Mouse (Mus musculus) limb, embryonic 11.5 days (tissue): ENCODE data around the gene Lrtm2. TPM values are rescaled to one million over a fixed set of nuclear protein-coding genes. Genes with fewer than 3 reads are reported as not detected.

Source experiments
- ATAC-seq: fragments of 200-750 bp; cut with Nextera tagmentation; 2 replicates; pipeline ENCODE4 v1.8.0; 2017; ENCODE audit warnings: low read depth; ENCODE audit not compliant: insufficient number of reproducible peaks, low FRiP score, low TSS enrichment
- DNase-seq: peaks from one replicate; pipeline ENCODE4 v3.0.0-alpha.2; 2015; ENCODE audit warnings: low spot score
- H3K27ac ChIP-seq: fragments of 300-500 bp; sonication (generic); replicated peaks from 2 replicates; pipeline ENCODE4 v1.5.1; 2014; ENCODE audit warnings: low read depth, mild to moderate bottlenecking, low read length
- H3K27me3 ChIP-seq: fragments of 300-500 bp; sonication (generic); 2 replicates; pipeline ENCODE4 v1.6.1; 2014; ENCODE audit warnings: mild to moderate bottlenecking, low read length, mixed read lengths; ENCODE audit not compliant: control insufficient read depth, insufficient read depth
- H3K36me3 ChIP-seq: fragments of 300-500 bp; sonication (generic); 2 replicates; pipeline ENCODE4 v1.6.1; 2014; ENCODE audit warnings: mild to moderate bottlenecking, low read length, moderate library complexity, mixed read lengths; ENCODE audit not compliant: control insufficient read depth, insufficient read depth
- H3K4me1 ChIP-seq: fragments of 300-500 bp; sonication (generic); 2 replicates; pipeline ENCODE4 v1.6.1; 2014; ENCODE audit warnings: low read length, mixed read lengths; ENCODE audit not compliant: control insufficient read depth, insufficient read depth
- H3K4me2 ChIP-seq: fragments of 300-500 bp; sonication (generic); 2 replicates; pipeline ENCODE4 v1.6.1; 2014; ENCODE audit warnings: low read depth, mild to moderate bottlenecking, moderate library complexity; ENCODE audit not compliant: severe bottlenecking
- H3K4me3 ChIP-seq: fragments of 300-500 bp; sonication (generic); 2 replicates; pipeline ENCODE4 v1.5.1; 2014; ENCODE audit warnings: low read depth, low read length
- H3K9ac ChIP-seq: fragments of 300-500 bp; sonication (generic); 2 replicates; pipeline ENCODE4 v1.6.1; 2014; ENCODE audit warnings: mild to moderate bottlenecking, low read length
- H3K9me3 ChIP-seq: fragments of 300-500 bp; sonication (generic); 2 replicates; pipeline ENCODE4 v1.6.1; 2016; ENCODE audit warnings: low read length; ENCODE audit not compliant: control insufficient read depth
- WGBS: fragments of 180-500 bp; shearing (Covaris S2); extraction: QIAGEN DNeasy Blood & Tissue Kit; methylation state at CpG from one replicate; pipeline ENCODE4 v1.1.7; 2014; 5-methylcytosine and 5-hydroxymethylcytosine counted together
- polyA plus RNA-seq: library from polyadenylated mRNA; unstranded; fragments of >200 nt; fragmentation: Nextera tagmentation; extraction: Ambion mirVana; gene quantifications from 2 replicates; pipeline ENCODE4 v1.2.1, GENCODE M21; 2014

Lrtm2 gene
- polyA plus RNA-seq, 1 experiment from 2014 or later: not detected

DNA sequence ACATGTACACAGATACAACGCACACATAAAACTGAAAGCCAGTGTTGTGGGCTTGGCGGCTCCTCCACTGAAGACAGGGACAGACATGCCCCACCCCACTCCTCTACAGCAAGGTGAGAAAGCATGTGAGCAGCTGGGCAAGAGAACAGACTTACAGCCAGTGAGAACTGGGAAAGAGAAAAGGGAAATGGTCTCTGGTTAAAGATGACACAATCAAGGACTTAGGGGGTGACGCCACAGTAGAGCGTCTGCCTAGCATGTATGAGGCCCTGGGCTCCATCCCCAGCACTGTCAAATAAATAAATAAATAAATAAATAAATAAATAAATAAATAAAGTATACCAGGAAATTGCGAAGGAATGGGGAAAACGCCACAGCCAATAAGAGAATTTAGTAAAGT is 27.2 kb downstream of the Lrtm2 start:
- ATAC-seq (no peak), DNase-seq (no peak)
- H3K4me1 ChIP-seq: no peaks in the 10 kb centered on the region
- H3K36me3 ChIP-seq: no peaks in the 10 kb centered on the region
- H3K9ac ChIP-seq: no peak overlapping the region
- no peaks in the 10 kb centered on the region for H3K27me3 ChIP-seq
- H3K4me3 ChIP-seq: no peak overlapping the region
- no peak overlapping the region for H3K27ac ChIP-seq
- 85% methylated on average over 6 of the region's 6 CpGs for WGBS
- no peak overlapping the region for H3K4me2 ChIP-seq
- no peaks in the 10 kb centered on the region for H3K9me3 ChIP-seq

DNA sequence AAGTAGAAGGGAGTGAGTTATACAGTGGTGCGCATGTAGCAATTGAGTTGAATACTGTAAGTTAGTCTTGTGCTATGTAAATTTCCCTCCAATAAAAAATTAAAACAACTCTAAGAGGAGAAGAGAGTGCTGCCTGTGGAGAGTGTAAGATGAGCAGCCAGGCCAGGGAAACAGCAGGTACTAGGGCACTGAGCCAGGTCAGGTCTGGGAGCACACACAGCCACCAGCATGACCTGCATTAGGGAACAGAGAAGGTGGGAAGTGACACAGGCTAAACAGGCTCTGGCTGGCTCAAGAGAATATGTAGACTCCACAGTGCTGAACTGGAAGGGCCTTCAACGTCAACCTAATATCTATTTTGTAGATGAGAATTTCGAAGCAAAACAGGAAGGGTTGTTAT is 29.3 kb downstream of the Lrtm2 start:
- H3K4me3 ChIP-seq: no peak overlapping the region
- no peak overlapping the region for H3K9ac ChIP-seq
- no peaks in the 10 kb centered on the region for H3K9me3 ChIP-seq
- no peaks in the 10 kb centered on the region for H3K4me1 ChIP-seq
- ATAC-seq (no peak), DNase-seq (no peak)
- no peaks in the 10 kb centered on the region for H3K27me3 ChIP-seq
- 96% methylated on average over 3 of the region's 3 CpGs for WGBS
- H3K36me3 ChIP-seq: no peaks in the 10 kb centered on the region
- H3K4me2 ChIP-seq: no peak overlapping the region
- H3K27ac ChIP-seq: no peak overlapping the region

DNA sequence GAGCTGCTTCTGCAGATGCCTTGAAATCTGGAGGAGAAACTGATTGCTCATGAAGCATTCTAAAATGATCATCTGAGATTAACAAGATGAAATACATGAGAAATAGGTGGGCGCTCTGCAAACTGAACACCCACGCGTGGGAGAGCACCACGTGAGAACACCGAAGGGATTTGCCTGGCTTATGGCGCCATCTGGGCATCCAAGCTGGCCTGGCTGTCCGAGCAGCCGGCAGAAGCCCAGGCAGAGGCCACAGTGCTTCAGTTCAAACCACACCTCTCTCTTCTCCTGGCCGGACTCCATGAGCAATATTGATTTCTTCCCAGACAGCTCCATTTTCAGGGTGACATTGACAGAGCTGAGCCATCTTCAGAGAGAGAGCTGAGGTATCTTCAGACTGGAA is 49.8 kb downstream of the Lrtm2 start:
- WGBS: 72% methylated on average over 9 of the region's 9 CpGs
- H3K9ac ChIP-seq: no peak overlapping the region
- no peak for DNase-seq
- no peaks in the 10 kb centered on the region for H3K4me1 ChIP-seq
- no peaks in the 10 kb centered on the region for H3K9me3 ChIP-seq
- H3K27ac ChIP-seq: no peak overlapping the region
- H3K27me3 ChIP-seq: no peaks in the 10 kb centered on the region
- no peak overlapping the region for H3K4me3 ChIP-seq
- H3K4me2 ChIP-seq: no peak overlapping the region
- no peaks in the 10 kb centered on the region for H3K36me3 ChIP-seq
- ATAC-seq: no peak

DNA sequence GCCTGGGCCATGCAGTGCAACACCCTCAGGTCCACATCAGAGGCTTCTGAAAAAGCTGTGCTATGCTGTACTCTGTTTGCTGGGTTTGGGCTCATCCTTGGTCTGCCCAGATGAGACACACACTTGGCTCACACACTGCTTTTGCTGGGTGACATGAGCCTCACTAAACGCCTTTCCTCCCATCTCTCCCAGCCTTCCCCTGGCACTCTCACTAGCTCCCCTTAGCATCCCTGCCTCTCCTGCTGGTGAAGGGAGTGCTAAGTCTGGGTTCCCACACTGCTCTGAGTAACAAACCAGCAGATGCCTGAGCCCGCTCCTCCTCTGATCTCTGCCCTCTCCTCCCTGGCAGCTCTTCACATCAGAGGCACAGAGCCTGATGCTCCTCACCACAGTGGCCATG is 53.9 kb downstream of the Lrtm2 start:
- Histone ChIP-seq H3K4me1 (no peaks in the 10 kb centered on the region), H3K9me3 (no peaks in the 10 kb centered on the region), H3K9ac (no peak overlapping the region), H3K4me3 (no peak overlapping the region), H3K36me3 (no peaks in the 10 kb centered on the region), H3K4me2 (no peak overlapping the region), H3K27ac (no peak overlapping the region), H3K27me3 (no peaks in the 10 kb centered on the region)
- WGBS: 78% methylated on average over 2 of the region's 2 CpGs
- ATAC-seq (no peak), DNase-seq (no peak)

Other genes with a start within 250 kb of the Lrtm2 start
- gene Dcp1b, start 155.5 kb downstream of the Lrtm2 start, polyA plus RNA-seq: 6.4 and 7.9 TPM in 2 replicates
- gene Cacna1c, start 134.3 kb downstream of the Lrtm2 start, polyA plus RNA-seq: 8.7 and 11.2 TPM in 2 replicates
- 0.03 TPM in 2 replicates for gene Cacna2d4, start 94.2 kb downstream of the Lrtm2 start, polyA plus RNA-seq
- gene Adipor2, start 86.9 kb upstream of the Lrtm2 start, polyA plus RNA-seq: 14.2 and 18.7 TPM in 2 replicates
- gene Fbxl14, start 148.9 kb upstream of the Lrtm2 start, polyA plus RNA-seq: 5.7 and 6.7 TPM in 2 replicates
- gene Wnt5b, start 213.6 kb upstream of the Lrtm2 start, polyA plus RNA-seq: 13.7 and 17.1 TPM in 2 replicates